Mouse (Mus musculus): ENCODE data around the gene A730061H03Rik. TPM values are rescaled to one million over a fixed set of nuclear protein-coding genes. Genes with fewer than 3 reads are reported as not detected.

A730061H03Rik gene
- total RNA-seq, 2 experiments from 2014 or later, result 14.8 TPM; not detected in 1

- ATAC-seq (replicated peaks; ENCODE audit: low FRiP score, low TSS enrichment, poor library complexity, severe bottlenecking), result peak; percentile 85
These were observed 24.7 kb upstream of the A730061H03Rik start, which contains the start of gene Emc9 for GRCm38 (mm10) chr14:55584702-55585565. Emc9 (minus strand) TSS chr14:55585302.

GRCm38 (mm10) chr14:55584303-55584701, 24.1 kb upstream of the A730061H03Rik start:
- ATAC-seq (replicated peaks; ENCODE audit: low FRiP score, low TSS enrichment, poor library complexity, severe bottlenecking), result no peak

- ATAC-seq (replicated peaks; ENCODE audit: low FRiP score, low TSS enrichment, poor library complexity, severe bottlenecking), result no peak
These were observed 21.9 kb upstream of the A730061H03Rik start for GRCm38 (mm10) chr14:55581981-55582681.

- ATAC-seq (replicated peaks; ENCODE audit: low FRiP score, low TSS enrichment, poor library complexity, severe bottlenecking), result no peak
These were observed 20.5 kb upstream of the A730061H03Rik start for GRCm38 (mm10) chr14:55580731-55581130.

- ATAC-seq (replicated peaks; ENCODE audit: low FRiP score, low TSS enrichment, poor library complexity, severe bottlenecking), result no peak
These were observed 19.6 kb upstream of the A730061H03Rik start for GRCm38 (mm10) chr14:55579511-55580496.

- peak; percentile 69 for ATAC-seq (replicated peaks; ENCODE audit: low FRiP score, low TSS enrichment, poor library complexity, severe bottlenecking)
These were observed 18.6 kb upstream of the A730061H03Rik start for GRCm38 (mm10) chr14:55578668-55579269.

GRCm38 (mm10) chr14:55577871-55578667, 17.9 kb upstream of the A730061H03Rik start, which contains the start of gene Psme1:
Psme1 (plus strand) TSS chr14:55578123.
- ATAC-seq (replicated peaks; ENCODE audit: low FRiP score, low TSS enrichment, poor library complexity, severe bottlenecking), result peak; percentile 78

GRCm38 (mm10) chr14:55576376-55576775, 16.2 kb upstream of the A730061H03Rik start:
- ATAC-seq (replicated peaks; ENCODE audit: low FRiP score, low TSS enrichment, poor library complexity, severe bottlenecking), result no peak

- ATAC-seq (replicated peaks; ENCODE audit: low FRiP score, low TSS enrichment, poor library complexity, severe bottlenecking), result no peak
These were observed 15.5 kb upstream of the A730061H03Rik start for GRCm38 (mm10) chr14:55575711-55576110.

GRCm38 (mm10) chr14:55575302-55575701, 15.1 kb upstream of the A730061H03Rik start, which contains the start of gene Fitm1:
Fitm1 (plus strand) TSS chr14:55575617.
- no peak for ATAC-seq (replicated peaks; ENCODE audit: low FRiP score, low TSS enrichment, poor library complexity, severe bottlenecking)

- ATAC-seq (replicated peaks; ENCODE audit: low FRiP score, low TSS enrichment, poor library complexity, severe bottlenecking), result no peak
These were observed 11.6 kb upstream of the A730061H03Rik start for GRCm38 (mm10) chr14:55571760-55572159.

GRCm38 (mm10) chr14:55570588-55570987, 10.4 kb upstream of the A730061H03Rik start:
- peak; percentile 57 for ATAC-seq (replicated peaks; ENCODE audit: low FRiP score, low TSS enrichment, poor library complexity, severe bottlenecking)

GRCm38 (mm10) chr14:55567496-55567895, 7.3 kb upstream of the A730061H03Rik start:
- ATAC-seq (replicated peaks; ENCODE audit: low FRiP score, low TSS enrichment, poor library complexity, severe bottlenecking), result no peak

GRCm38 (mm10) chr14:55565748-55566147, 5.5 kb upstream of the A730061H03Rik start:
- ATAC-seq (replicated peaks; ENCODE audit: low FRiP score, low TSS enrichment, poor library complexity, severe bottlenecking), result no peak

GRCm38 (mm10) chr14:55563249-55563648, 3.0 kb upstream of the A730061H03Rik start:
- no peak for ATAC-seq (replicated peaks; ENCODE audit: low FRiP score, low TSS enrichment, poor library complexity, severe bottlenecking)

- ATAC-seq (replicated peaks; ENCODE audit: low FRiP score, low TSS enrichment, poor library complexity, severe bottlenecking), result no peak
These were observed 1.7 kb upstream of the A730061H03Rik start for GRCm38 (mm10) chr14:55561860-55562259.

GRCm38 (mm10) chr14:55559799-55560201, 406 bp downstream of the A730061H03Rik start, which contains the start of gene Dcaf11:
Dcaf11 (plus strand) TSS chr14:55560006.
- peak; percentile 62 for ATAC-seq (replicated peaks; ENCODE audit: low FRiP score, low TSS enrichment, poor library complexity, severe bottlenecking)

All from megakaryocyte-erythroid progenitor cell, adult 5-6 weeks (primary cell).